Mouse (Mus musculus): ENCODE data around the gene Cemip2.
A peak's percentile ranks its signal among the peaks of the same experiment; 100 is the strongest.

Gene Cemip2

GRCm38 (mm10) chr19:21780663-21781062 is 2.5 kb downstream of the Cemip2 start:
- DNase-seq, result peak; percentile 64 to 74

- DNase-seq, result no peak
Measured at GRCm38 (mm10) chr19:21781066-21781786, 3.1 kb downstream of the Cemip2 start.

GRCm38 (mm10) chr19:21781787-21782432 is 3.8 kb downstream of the Cemip2 start:
- DNase-seq, result no peak

- no peak for DNase-seq
Measured at GRCm38 (mm10) chr19:21783717-21784116, 5.6 kb downstream of the Cemip2 start.

GRCm38 (mm10) chr19:21784331-21785131 is 6.4 kb downstream of the Cemip2 start:
- DNase-seq, result peak; percentile 45 to 56

GRCm38 (mm10) chr19:21785132-21785528 is 7.0 kb downstream of the Cemip2 start:
- no peak for DNase-seq

GRCm38 (mm10) chr19:21787004-21787480 is 8.9 kb downstream of the Cemip2 start:
- DNase-seq, result no peak

- DNase-seq, result no peak
Measured at GRCm38 (mm10) chr19:21788999-21789398, 10.9 kb downstream of the Cemip2 start.

- DNase-seq, result no peak
Measured at GRCm38 (mm10) chr19:21789676-21790075, 11.5 kb downstream of the Cemip2 start.

GRCm38 (mm10) chr19:21791386-21791785 is 13.2 kb downstream of the Cemip2 start:
- no peak for DNase-seq

- no peak for DNase-seq
Measured at GRCm38 (mm10) chr19:21791826-21792225, 13.7 kb downstream of the Cemip2 start.

- no peak for DNase-seq
Measured at GRCm38 (mm10) chr19:21792587-21793175, 14.5 kb downstream of the Cemip2 start.

GRCm38 (mm10) chr19:21794569-21794968 is 16.4 kb downstream of the Cemip2 start:
- no peak for DNase-seq

GRCm38 (mm10) chr19:21796333-21796732 is 18.2 kb downstream of the Cemip2 start:
- DNase-seq, result no peak

GRCm38 (mm10) chr19:21798700-21799099 is 20.6 kb downstream of the Cemip2 start:
- no peak for DNase-seq

GRCm38 (mm10) chr19:21799410-21800373 is 21.6 kb downstream of the Cemip2 start:
- no peak for DNase-seq

GRCm38 (mm10) chr19:21804488-21804887 is 26.3 kb downstream of the Cemip2 start:
- no peak for DNase-seq

GRCm38 (mm10) chr19:21805305-21805704 is 27.2 kb downstream of the Cemip2 start:
- DNase-seq, result peak in 1 of 2 experiments; percentile 63

- no peak for DNase-seq
Measured at GRCm38 (mm10) chr19:21810135-21810534, 32.0 kb downstream of the Cemip2 start.

- no peak for DNase-seq
Measured at GRCm38 (mm10) chr19:21813560-21813959, 35.4 kb downstream of the Cemip2 start.

- DNase-seq, result peak; percentile 59 to 75
Measured at GRCm38 (mm10) chr19:21814433-21815020, 36.4 kb downstream of the Cemip2 start.
